Mouse (Mus musculus) kidney, adult 2 months (tissue): ENCODE data around the gene Mast3.

Source experiments
- CTCF ChIP-seq: fragments of 200-500 bp; conservative IDR thresholded peaks from 2 replicates; pipeline ENCODE4 v1.5.1; 2011; ENCODE audit warnings: low read depth, mild to moderate bottlenecking, control low read depth, low read length, moderate library complexity, mixed read lengths; ENCODE audit not compliant: insufficient read depth, insufficient read length
- POLR2A ChIP-seq: fragments of 200-500 bp; IDR thresholded peaks from one replicate; pipeline ENCODE4 v1.6.1; 2011; ENCODE audit warnings: low read depth, low read length, control low read depth

- TF ChIP-seq CTCF (no peak), POLR2A (no peak)
Observed at GRCm38 (mm10) chr8:70804481-70805206, at the start of gene Mast3.
